Mouse (Mus musculus): ENCODE data around the gene Asl. TPM values are rescaled to one million over a fixed set of nuclear protein-coding genes. Genes with fewer than 3 reads are reported as not detected.

Asl gene
- polyA plus RNA-seq, 1 experiment: 27.9 TPM

- DNase-seq (ENCODE audit: low read depth): peak; percentile 42
- TF ChIP-seq CTCF (IDR thresholded peaks at IDR 0.05; ENCODE audit: borderline replicate concordance, extremely low read depth, insufficient read depth, insufficient read length) (no peak), POLR2A (IDR thresholded peaks at IDR 0.05; ENCODE audit: borderline replicate concordance, extremely low read depth, insufficient read depth, insufficient read length, poor library complexity, severe bottlenecking) (no peak)
Observed at GRCm38 (mm10) chr5:130059413-130060328, 30.6 kb upstream of the Asl start.

- no peak for DNase-seq (ENCODE audit: low read depth)
- no peak for TF ChIP-seq POLR2A (IDR thresholded peaks at IDR 0.05; ENCODE audit: borderline replicate concordance, extremely low read depth, insufficient read depth, insufficient read length, poor library complexity, severe bottlenecking)
- TF ChIP-seq CTCF (IDR thresholded peaks at IDR 0.05; ENCODE audit: borderline replicate concordance, extremely low read depth, insufficient read depth, insufficient read length): no peak
Observed at GRCm38 (mm10) chr5:130056303-130056702, 27.3 kb upstream of the Asl start.

GRCm38 (mm10) chr5:130055688-130056087 is 26.6 kb upstream of the Asl start:
- DNase-seq (ENCODE audit: low read depth): no peak
- no peak for TF ChIP-seq POLR2A (IDR thresholded peaks at IDR 0.05; ENCODE audit: borderline replicate concordance, extremely low read depth, insufficient read depth, insufficient read length, poor library complexity, severe bottlenecking)
- TF ChIP-seq CTCF (IDR thresholded peaks at IDR 0.05; ENCODE audit: borderline replicate concordance, extremely low read depth, insufficient read depth, insufficient read length): no peak

- TF ChIP-seq POLR2A (IDR thresholded peaks at IDR 0.05; ENCODE audit: borderline replicate concordance, extremely low read depth, insufficient read depth, insufficient read length, poor library complexity, severe bottlenecking): no peak
- no peak for TF ChIP-seq CTCF (IDR thresholded peaks at IDR 0.05; ENCODE audit: borderline replicate concordance, extremely low read depth, insufficient read depth, insufficient read length)
- no peak for DNase-seq (ENCODE audit: low read depth)
Observed at GRCm38 (mm10) chr5:130052955-130053354, 23.9 kb upstream of the Asl start.

GRCm38 (mm10) chr5:130052510-130052909 is 23.5 kb upstream of the Asl start:
- peak; percentile 18 for DNase-seq (ENCODE audit: low read depth)
- no peak for TF ChIP-seq CTCF (IDR thresholded peaks at IDR 0.05; ENCODE audit: borderline replicate concordance, extremely low read depth, insufficient read depth, insufficient read length)
- no peak for TF ChIP-seq POLR2A (IDR thresholded peaks at IDR 0.05; ENCODE audit: borderline replicate concordance, extremely low read depth, insufficient read depth, insufficient read length, poor library complexity, severe bottlenecking)

GRCm38 (mm10) chr5:130051073-130051860 is 22.2 kb upstream of the Asl start:
- TF ChIP-seq CTCF (IDR thresholded peaks at IDR 0.05; ENCODE audit: borderline replicate concordance, extremely low read depth, insufficient read depth, insufficient read length) (no peak), POLR2A (IDR thresholded peaks at IDR 0.05; ENCODE audit: borderline replicate concordance, extremely low read depth, insufficient read depth, insufficient read length, poor library complexity, severe bottlenecking) (no peak)

GRCm38 (mm10) chr5:130050416-130050815 is 21.4 kb upstream of the Asl start:
- no peak for TF ChIP-seq POLR2A (IDR thresholded peaks at IDR 0.05; ENCODE audit: borderline replicate concordance, extremely low read depth, insufficient read depth, insufficient read length, poor library complexity, severe bottlenecking)
- peak; percentile 72 for DNase-seq (ENCODE audit: low read depth)

More at GRCm38 (mm10) chr5:130051073-130051860, 22.2 kb upstream of the Asl start:
- DNase-seq (ENCODE audit: low read depth): no peak

- TF ChIP-seq POLR2A (IDR thresholded peaks at IDR 0.05; ENCODE audit: borderline replicate concordance, extremely low read depth, insufficient read depth, insufficient read length, poor library complexity, severe bottlenecking) (no peak), CTCF (IDR thresholded peaks at IDR 0.05; ENCODE audit: borderline replicate concordance, extremely low read depth, insufficient read depth, insufficient read length) (no peak)
- peak; percentile 30 for DNase-seq (ENCODE audit: low read depth)
Observed at GRCm38 (mm10) chr5:130048786-130049520, 19.9 kb upstream of the Asl start.

- no peak for DNase-seq (ENCODE audit: low read depth)
- TF ChIP-seq CTCF (IDR thresholded peaks at IDR 0.05; ENCODE audit: borderline replicate concordance, extremely low read depth, insufficient read depth, insufficient read length) (peak; percentile 40; the same call in 1 of the 2 replicates), POLR2A (IDR thresholded peaks at IDR 0.05; ENCODE audit: borderline replicate concordance, extremely low read depth, insufficient read depth, insufficient read length, poor library complexity, severe bottlenecking) (no peak)
Observed at GRCm38 (mm10) chr5:130047013-130047412, 18.0 kb upstream of the Asl start.

- no peak for TF ChIP-seq POLR2A (IDR thresholded peaks at IDR 0.05; ENCODE audit: borderline replicate concordance, extremely low read depth, insufficient read depth, insufficient read length, poor library complexity, severe bottlenecking)
- no peak for TF ChIP-seq CTCF (IDR thresholded peaks at IDR 0.05; ENCODE audit: borderline replicate concordance, extremely low read depth, insufficient read depth, insufficient read length)
- no peak for DNase-seq (ENCODE audit: low read depth)
Observed at GRCm38 (mm10) chr5:130046589-130046988, 17.5 kb upstream of the Asl start.

GRCm38 (mm10) chr5:130046100-130046499 is 17.1 kb upstream of the Asl start:
- TF ChIP-seq POLR2A (IDR thresholded peaks at IDR 0.05; ENCODE audit: borderline replicate concordance, extremely low read depth, insufficient read depth, insufficient read length, poor library complexity, severe bottlenecking) (no peak), CTCF (IDR thresholded peaks at IDR 0.05; ENCODE audit: borderline replicate concordance, extremely low read depth, insufficient read depth, insufficient read length) (no peak)
- no peak for DNase-seq (ENCODE audit: low read depth)

Measured in brain, embryonic 14.5 days (tissue).